Mouse (Mus musculus) liver, adult 2 months (tissue): ENCODE results near the gene Msh3.

Experiments used
- CTCF ChIP-seq: fragments of 200-500 bp; IDR thresholded peaks from 2 replicates; pipeline ENCODE4 v1.5.1; 2011; ENCODE audit warnings: low read depth, low read length, control low read depth
- POLR2A ChIP-seq: fragments of 200-500 bp; IDR thresholded peaks from 2 replicates; pipeline ENCODE4 v1.6.1; 2011; ENCODE audit warnings: low read length, control low read depth; ENCODE audit not compliant: insufficient read depth; ENCODE audit errors: extremely low read depth

DNA sequence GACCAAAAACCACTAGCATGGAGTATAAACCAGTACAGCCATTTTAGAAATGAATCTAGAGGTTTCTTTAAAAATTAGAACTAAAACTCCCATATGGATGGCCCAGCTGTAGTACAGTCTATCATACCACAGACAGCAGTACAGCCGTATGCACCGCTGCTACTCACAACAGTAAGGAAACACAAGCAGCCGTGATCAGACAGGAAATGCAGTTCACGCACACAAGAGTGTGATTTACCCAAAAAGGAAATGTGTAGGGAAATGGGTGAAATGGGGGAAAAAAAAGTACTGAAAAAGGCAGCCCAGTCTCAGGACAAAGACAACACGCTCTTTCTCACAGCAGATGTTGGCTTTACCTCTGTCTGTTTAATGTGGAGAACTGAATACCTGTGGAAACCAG, 60.9 kb downstream of the Msh3 start:
- no peak for TF ChIP-seq CTCF
- no peak for TF ChIP-seq POLR2A
